ENCODE assay signal across 21 mouse cellular contexts in genomic region chr2:69630792-69631191, GRCm38 (mm10). TPM values are rescaled to one million over a fixed set of nuclear protein-coding genes. Genes with fewer than 3 reads are reported as not detected.
A peak's percentile ranks its signal among the peaks of the same experiment; 100 is the strongest.
DNase-seq lines count a peak whose midpoint lies in the region; ATAC-seq lines count a peak whose summit lies in the region.
"Had no signal": no experiment of that assay in that cellular context is flagged by ENCODE, and none has a peak within 500 bp of the region (broad histone marks: within the 10 kb centered on the region; RNA-seq: fewer than 3 reads in every experiment).

No protein-coding gene starts in this region.

- H3K4me3 ChIP-seq in kidney, embryonic 15.5 days (replicated peaks) = no peak overlapping the region
- H3K4me3 ChIP-seq in lung, embryonic 16.5 days (ENCODE audit: low read length) = no peak overlapping the region
- no peak overlapping the region for H3K4me3 ChIP-seq in stomach, embryonic 15.5 days (replicated peaks)
- no peak overlapping the region for H3K4me3 ChIP-seq in midbrain, embryonic 16.5 days (ENCODE audit: low read depth, low read length)
- H3K4me3 ChIP-seq in midbrain, embryonic 14.5 days (replicated peaks; ENCODE audit: low read depth, low read length) = no peak overlapping the region
- H3K4me3 ChIP-seq: embryonic facial prominence, embryonic 12.5 days; forebrain, embryonic 10.5 days; heart, embryonic 10.5 days; hindbrain, embryonic 13.5 days; midbrain, embryonic 10.5 days had no signal

- ATAC-seq in kidney, embryonic 15.5 days (replicated peaks; ENCODE audit: low FRiP score) = no peak; the same call in 1 of the 2 replicates
- ATAC-seq in lung, embryonic 16.5 days (ENCODE audit: low read depth) = peak; percentile 86
- ATAC-seq in stomach, embryonic 15.5 days (ENCODE audit: insufficient read depth, low FRiP score, low read depth) = peak; percentile 77
- no peak for ATAC-seq in midbrain, embryonic 16.5 days
- no peak for ATAC-seq in midbrain, embryonic 14.5 days (ENCODE audit: low FRiP score, low TSS enrichment)
- ATAC-seq: liver, postnatal 0 days had no signal

- 87% methylated on average over 5 of the region's 5 CpGs for WGBS in kidney, embryonic 15.5 days
- 57% methylated on average over 5 of the region's 5 CpGs for WGBS in lung, embryonic 16.5 days
- 64% methylated on average over 5 of the region's 5 CpGs for WGBS in stomach, embryonic 15.5 days
- WGBS in midbrain, embryonic 16.5 days = 96% methylated on average over 5 of the region's 5 CpGs
- WGBS in midbrain, embryonic 14.5 days = 97% methylated on average over 5 of the region's 5 CpGs

- H3K27ac ChIP-seq in kidney, embryonic 15.5 days = peak overlapping the region; percentile 52; the same call in 1 of the 2 replicates
- H3K27ac ChIP-seq in lung, embryonic 16.5 days (ENCODE audit: low read length) = peak overlapping the region; percentile 63
- H3K27ac ChIP-seq in stomach, embryonic 15.5 days = peak overlapping the region; percentile 74
- no peak overlapping the region for H3K27ac ChIP-seq in midbrain, embryonic 16.5 days (ENCODE audit: low read length)
- H3K27ac ChIP-seq in midbrain, embryonic 14.5 days (replicated peaks; ENCODE audit: low read depth, low read length) = no peak overlapping the region
- H3K27ac ChIP-seq: embryonic facial prominence, embryonic 12.5 days; forebrain, embryonic 10.5 days; heart, embryonic 10.5 days; hindbrain, embryonic 13.5 days; midbrain, embryonic 10.5 days had no signal

- intact Hi-C loops in left cerebral cortex, postnatal 36 days (cut with DNase I) = no loop called here

- 0 out of 2 replicates have a peak, but pooled peaks cover 2% of the 10 kb centered on the region for H3K27me3 ChIP-seq in kidney, embryonic 15.5 days
- no peaks in the 10 kb centered on the region for H3K27me3 ChIP-seq in lung, embryonic 16.5 days (ENCODE audit: control insufficient read depth, insufficient read depth, low read depth, low read length)
- H3K27me3 ChIP-seq in stomach, embryonic 15.5 days (replicated peaks) = no peaks in the 10 kb centered on the region
- H3K27me3 ChIP-seq in midbrain, embryonic 16.5 days (ENCODE audit: control insufficient read depth, insufficient read depth, low read depth, low read length) = 0 out of 2 replicates have a peak, but pooled peaks cover 2% of the 10 kb centered on the region
- H3K27me3 ChIP-seq in midbrain, embryonic 14.5 days (ENCODE audit: control insufficient read depth, insufficient read depth, low read length) = no peaks in the 10 kb centered on the region; the same call in 1 of the 2 replicates
- H3K27me3 ChIP-seq: embryonic facial prominence, embryonic 12.5 days; hindbrain, embryonic 13.5 days had no signal

- DNase-seq in kidney, adult 8-10 months = no peak
- peak; percentile 42 for DNase-seq in fat pad, adult 2 months (ENCODE audit: extremely low read depth, low read depth, low spot score)
- no peak for DNase-seq in midbrain, embryonic 14.5 days
- no peak for DNase-seq in left cerebral cortex, postnatal 36 days (ENCODE audit: low spot score in 2 of 2)
- DNase-seq: adrenal gland, postnatal 25 days; cerebellum, adult 8-10 months; gastrocnemius, postnatal 14 days; heart, postnatal 10 days; liver; liver, postnatal 0 days; thymus, adult 18-20 months had no signal

- H3K9ac ChIP-seq in kidney, embryonic 15.5 days = no peak overlapping the region
- H3K9ac ChIP-seq in lung, embryonic 16.5 days (ENCODE audit: low read length) = no peak overlapping the region
- H3K9ac ChIP-seq in stomach, embryonic 15.5 days = no peak overlapping the region
- H3K9ac ChIP-seq in midbrain, embryonic 16.5 days (ENCODE audit: low read depth, low read length) = no peak overlapping the region
- H3K9ac ChIP-seq in midbrain, embryonic 14.5 days (replicated peaks; ENCODE audit: low read length) = no peak overlapping the region
- H3K9ac ChIP-seq: embryonic facial prominence, embryonic 12.5 days; hindbrain, embryonic 13.5 days; liver, postnatal 0 days had no signal

- no peaks in the 10 kb centered on the region for H3K9me3 ChIP-seq in kidney, embryonic 15.5 days (replicated peaks)
- H3K9me3 ChIP-seq in lung, embryonic 16.5 days (ENCODE audit: control insufficient read depth, low read length) = no peaks in the 10 kb centered on the region
- no peaks in the 10 kb centered on the region for H3K9me3 ChIP-seq in stomach, embryonic 15.5 days
- H3K9me3 ChIP-seq in midbrain, embryonic 16.5 days (replicated peaks; ENCODE audit: control insufficient read depth, low read length, poor library complexity, severe bottlenecking) = no peaks in the 10 kb centered on the region
- H3K9me3 ChIP-seq in midbrain, embryonic 14.5 days (ENCODE audit: control insufficient read depth, low read length) = no peaks in the 10 kb centered on the region
- H3K9me3 ChIP-seq: embryonic facial prominence, embryonic 12.5 days; heart, embryonic 10.5 days; hindbrain, embryonic 13.5 days had no signal

- no peaks in the 10 kb centered on the region for H3K36me3 ChIP-seq in kidney, embryonic 15.5 days
- no peaks in the 10 kb centered on the region for H3K36me3 ChIP-seq in lung, embryonic 16.5 days (ENCODE audit: control insufficient read depth, insufficient read depth, low read length)
- no peaks in the 10 kb centered on the region for H3K36me3 ChIP-seq in stomach, embryonic 15.5 days
- no peaks in the 10 kb centered on the region for H3K36me3 ChIP-seq in midbrain, embryonic 16.5 days (ENCODE audit: control insufficient read depth, insufficient read depth, low read length)
- no peaks in the 10 kb centered on the region for H3K36me3 ChIP-seq in midbrain, embryonic 14.5 days (ENCODE audit: control insufficient read depth, insufficient read depth, low read length)
- H3K36me3 ChIP-seq: embryonic facial prominence, embryonic 12.5 days; forebrain, embryonic 10.5 days; heart, embryonic 10.5 days; hindbrain, embryonic 13.5 days; midbrain, embryonic 10.5 days had no signal

- peaks cover 22% of the 10 kb centered on the region for H3K4me1 ChIP-seq in kidney, embryonic 15.5 days
- H3K4me1 ChIP-seq in lung, embryonic 16.5 days (replicated peaks; ENCODE audit: control insufficient read depth, insufficient read depth, low read length) = 0 out of 2 replicates have a peak, but pooled peaks cover 5% of the 10 kb centered on the region
- H3K4me1 ChIP-seq in stomach, embryonic 15.5 days = no peaks in the 10 kb centered on the region
- H3K4me1 ChIP-seq in midbrain, embryonic 16.5 days (ENCODE audit: control insufficient read depth, insufficient read depth, low read length) = no peaks in the 10 kb centered on the region
- no peaks in the 10 kb centered on the region for H3K4me1 ChIP-seq in midbrain, embryonic 14.5 days (ENCODE audit: control insufficient read depth, insufficient read depth, low read length)
- H3K4me1 ChIP-seq: embryonic facial prominence, embryonic 12.5 days; heart, embryonic 10.5 days; midbrain, embryonic 10.5 days had no signal

- H3K4me2 ChIP-seq in kidney, embryonic 15.5 days = no peak overlapping the region
- no peak overlapping the region for H3K4me2 ChIP-seq in lung, embryonic 16.5 days (ENCODE audit: low read depth, low read length)
- H3K4me2 ChIP-seq in stomach, embryonic 15.5 days = no peak overlapping the region
- H3K4me2 ChIP-seq in midbrain, embryonic 16.5 days (ENCODE audit: low read length) = no peak overlapping the region
- H3K4me2 ChIP-seq in midbrain, embryonic 14.5 days (ENCODE audit: low read length) = no peak overlapping the region
- H3K4me2 ChIP-seq: embryonic facial prominence, embryonic 12.5 days; hindbrain, embryonic 13.5 days had no signal

RNA-seq across cellular contexts. Expression of gene Bbs5, which starts 16.2 kb away (rescaled TPM):
- polyA plus RNA-seq in kidney, embryonic 15.5 days (2015; fragmentation: Nextera tagmentation; extraction: Ambion mirVana) = 17.6 and 22.8 TPM in 2 replicates
- polyA plus RNA-seq in lung, embryonic 16.5 days (2015; fragmentation: Nextera tagmentation; extraction: Ambion mirVana) = 18.3 and 19.7 TPM in 2 replicates
- polyA plus RNA-seq in stomach, embryonic 15.5 days (2015; fragmentation: Nextera tagmentation; extraction: Ambion mirVana) = 12.5 and 16.0 TPM in 2 replicates
- polyA plus RNA-seq in midbrain, embryonic 16.5 days (2015; fragmentation: Nextera tagmentation; extraction: Ambion mirVana) = 30.1 and 31.5 TPM in 2 replicates
- 19.7 and 21.2 TPM in 2 replicates for polyA plus RNA-seq in midbrain, embryonic 14.5 days (2014; fragmentation: Nextera tagmentation; extraction: Ambion mirVana)
- 10 to 100 TPM; 21.1 to 29.8 TPM for total RNA-seq in left cerebral cortex, postnatal 36 days (2021)

RNA-seq across cellular contexts. Expression of gene Klhl41, which starts 39.1 kb away (rescaled TPM):
- 2.5 and 3.7 TPM in 2 replicates for polyA plus RNA-seq in kidney, embryonic 15.5 days (2015; fragmentation: Nextera tagmentation; extraction: Ambion mirVana)
- polyA plus RNA-seq in lung, embryonic 16.5 days (2015; fragmentation: Nextera tagmentation; extraction: Ambion mirVana) = 1.8 and 2.9 TPM in 2 replicates
- 0.24 and 0.86 TPM in 2 replicates for polyA plus RNA-seq in stomach, embryonic 15.5 days (2015; fragmentation: Nextera tagmentation; extraction: Ambion mirVana)
- 0.12 and 0.23 TPM in 2 replicates for polyA plus RNA-seq in midbrain, embryonic 16.5 days (2015; fragmentation: Nextera tagmentation; extraction: Ambion mirVana)
- polyA plus RNA-seq in midbrain, embryonic 14.5 days (2014; fragmentation: Nextera tagmentation; extraction: Ambion mirVana) = 0.11 and 0.21 TPM in 2 replicates
- under 1 TPM; 0.69 to 0.86 TPM for total RNA-seq in left cerebral cortex, postnatal 36 days (2021)
- total RNA-seq: common myeloid progenitor, adult 5-6 weeks had no signal

RNA-seq across cellular contexts. Expression of gene Lrp2, which starts 44.9 kb away (rescaled TPM):
- 14.6 and 15.0 TPM in 2 replicates for polyA plus RNA-seq in kidney, embryonic 15.5 days (2015; fragmentation: Nextera tagmentation; extraction: Ambion mirVana)
- 0.29 and 0.39 TPM in 2 replicates for polyA plus RNA-seq in lung, embryonic 16.5 days (2015; fragmentation: Nextera tagmentation; extraction: Ambion mirVana)
- polyA plus RNA-seq in stomach, embryonic 15.5 days (2015; fragmentation: Nextera tagmentation; extraction: Ambion mirVana) = 0.78 and 1.1 TPM in 2 replicates
- 0.58 and 0.88 TPM in 2 replicates for polyA plus RNA-seq in midbrain, embryonic 16.5 days (2015; fragmentation: Nextera tagmentation; extraction: Ambion mirVana)
- 1.9 and 2.9 TPM in 2 replicates for polyA plus RNA-seq in midbrain, embryonic 14.5 days (2014; fragmentation: Nextera tagmentation; extraction: Ambion mirVana)
- under 1 TPM in 1 of 2 experiments, not detected in 1; 0.09 TPM for total RNA-seq in left cerebral cortex, postnatal 36 days (2021)
- total RNA-seq: common myeloid progenitor, adult 5-6 weeks; gastrocnemius, postnatal 14 days had no signal

Comparison
In these comparisons a context has a peak if more than half of its experiments do, and no peak if none do; other contexts are left out.
1. ATAC-seq: peak in lung, embryonic 16.5 days (single experiment) and stomach, embryonic 15.5 days (single experiment); none in kidney, embryonic 15.5 days (single experiment), midbrain, embryonic 16.5 days (single experiment) and midbrain, embryonic 14.5 days (single experiment).
2. H3K27ac ChIP-seq: peak in kidney, embryonic 15.5 days (single experiment), lung, embryonic 16.5 days (single experiment) and stomach, embryonic 15.5 days (single experiment); none in midbrain, embryonic 16.5 days (single experiment) and midbrain, embryonic 14.5 days (single experiment).